Mouse (Mus musculus): ENCODE measurements around the gene Tmem237. TPM values are rescaled to one million over a fixed set of nuclear protein-coding genes. Genes with fewer than 3 reads are reported as not detected.
A peak's percentile ranks its signal among the peaks of the same experiment; 100 is the strongest.

The Tmem237 gene
- polyA plus RNA-seq, 1 experiment from 2014 or later = 43.3 TPM

GRCm38 (mm10) chr1:59102071-59102470 lies 18.1 kb downstream of the Tmem237 start:
- H3K4me2 ChIP-seq = no peak overlapping the region
- 88% methylated on average over 6 of the region's 6 CpGs for WGBS
- H3K9me3 ChIP-seq (ENCODE audit: low read depth, low read length) = no peaks in the 10 kb centered on the region
- no peaks in the 10 kb centered on the region for H3K4me1 ChIP-seq (ENCODE audit: insufficient read depth)
- H3K27ac ChIP-seq (ENCODE audit: low read depth) = no peak overlapping the region
- TF ChIP-seq CTCF (IDR thresholded peaks at IDR 0.05; ENCODE audit: low read depth) = no peak
- no peak overlapping the region for H3K9ac ChIP-seq
- peaks cover 34% of the 10 kb centered on the region for H3K36me3 ChIP-seq (ENCODE audit: insufficient read depth)
- H3K4me3 ChIP-seq (ENCODE audit: low read depth, low read length) = no peak overlapping the region
- no peak for ATAC-seq (ENCODE audit: insufficient read depth)
- DNase-seq = no peak
- no peaks in the 10 kb centered on the region for H3K27me3 ChIP-seq (ENCODE audit: insufficient read depth, low read length)

- Histone ChIP-seq H3K27me3 (ENCODE audit: insufficient read depth, low read length) (no peaks in the 10 kb centered on the region), H3K4me1 (ENCODE audit: insufficient read depth) (no peaks in the 10 kb centered on the region), H3K36me3 (ENCODE audit: insufficient read depth) (peaks cover 27% of the 10 kb centered on the region), H3K4me2 (no peak overlapping the region), H3K27ac (ENCODE audit: low read depth) (no peak overlapping the region), H3K9me3 (ENCODE audit: low read depth, low read length) (no peaks in the 10 kb centered on the region), H3K4me3 (ENCODE audit: low read depth, low read length) (no peak overlapping the region), H3K9ac (no peak overlapping the region)
- no peak for TF ChIP-seq CTCF (IDR thresholded peaks at IDR 0.05; ENCODE audit: low read depth)
- WGBS = 83% methylated on average over 5 of the region's 5 CpGs
- DNase-seq (no peak), ATAC-seq (ENCODE audit: insufficient read depth) (no peak)
Measured at GRCm38 (mm10) chr1:59101020-59101419, 19.2 kb downstream of the Tmem237 start.

GRCm38 (mm10) chr1:59094705-59095104 lies 25.5 kb downstream of the Tmem237 start, which contains the start of gene C2cd6:
Gene C2cd6 (minus strand): TSS chr1:59094900.
- H3K27ac ChIP-seq (ENCODE audit: low read depth) = no peak within 1 kb of the TSS
- H3K36me3 ChIP-seq (ENCODE audit: insufficient read depth) = 0 out of 2 replicates have a peak, but pooled peaks cover 3% of the 10 kb centered on the region
- H3K27me3 ChIP-seq (ENCODE audit: insufficient read depth, low read length) = no peaks in the 10 kb centered on the region
- H3K4me2 ChIP-seq = no peak within 1 kb of the TSS
- no peak within 1 kb of the TSS for H3K4me3 ChIP-seq (ENCODE audit: low read depth, low read length)
- TF ChIP-seq CTCF (IDR thresholded peaks at IDR 0.05; ENCODE audit: low read depth) = no peak
- 86% methylated on average over 19 of the region's 19 CpGs for WGBS
- no peaks in the 10 kb centered on the region for H3K9me3 ChIP-seq (ENCODE audit: low read depth, low read length)
- ATAC-seq (ENCODE audit: insufficient read depth) (no peak), DNase-seq (no peak)
- H3K9ac ChIP-seq = no peak within 1 kb of the TSS
- H3K4me1 ChIP-seq (ENCODE audit: insufficient read depth) = no peaks in the 10 kb centered on the region

DNA sequence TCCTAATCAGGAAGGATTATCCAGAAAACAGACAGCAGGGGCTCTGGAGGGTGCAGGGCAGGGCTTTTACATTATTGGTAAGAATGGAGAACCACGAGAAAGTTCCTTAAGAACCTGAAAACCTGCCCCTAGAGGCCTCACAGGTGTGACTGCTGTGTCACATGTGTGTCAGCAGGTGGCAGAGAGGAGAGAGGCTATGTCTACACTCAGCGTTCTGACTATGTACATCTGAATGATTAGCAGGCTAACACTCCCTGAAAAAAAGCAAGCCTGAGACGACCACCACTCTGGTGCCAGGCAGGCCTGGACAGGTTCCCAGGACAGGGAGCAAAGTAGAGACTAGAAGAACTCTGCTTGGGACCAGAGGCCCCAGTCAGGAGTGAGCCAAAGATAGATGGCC lies 49.3 kb downstream of the Tmem237 start:
- H3K9me3 ChIP-seq (ENCODE audit: low read depth, low read length) = no peaks in the 10 kb centered on the region
- H3K27me3 ChIP-seq (ENCODE audit: insufficient read depth, low read length) = no peaks in the 10 kb centered on the region
- H3K4me3 ChIP-seq (ENCODE audit: low read depth, low read length) = no peak overlapping the region
- H3K36me3 ChIP-seq (ENCODE audit: insufficient read depth) = no peaks in the 10 kb centered on the region
- DNase-seq (peak; percentile 7), ATAC-seq (ENCODE audit: insufficient read depth) (no peak)
- H3K4me1 ChIP-seq (ENCODE audit: insufficient read depth) = no peaks in the 10 kb centered on the region
- TF ChIP-seq CTCF (IDR thresholded peaks at IDR 0.05; ENCODE audit: low read depth) = peak; percentile 52
- no peak overlapping the region for H3K9ac ChIP-seq
- H3K27ac ChIP-seq (ENCODE audit: low read depth) = no peak overlapping the region
- 18% methylated on average over 3 of the region's 3 CpGs for WGBS
- H3K4me2 ChIP-seq = no peak overlapping the region

DNA sequence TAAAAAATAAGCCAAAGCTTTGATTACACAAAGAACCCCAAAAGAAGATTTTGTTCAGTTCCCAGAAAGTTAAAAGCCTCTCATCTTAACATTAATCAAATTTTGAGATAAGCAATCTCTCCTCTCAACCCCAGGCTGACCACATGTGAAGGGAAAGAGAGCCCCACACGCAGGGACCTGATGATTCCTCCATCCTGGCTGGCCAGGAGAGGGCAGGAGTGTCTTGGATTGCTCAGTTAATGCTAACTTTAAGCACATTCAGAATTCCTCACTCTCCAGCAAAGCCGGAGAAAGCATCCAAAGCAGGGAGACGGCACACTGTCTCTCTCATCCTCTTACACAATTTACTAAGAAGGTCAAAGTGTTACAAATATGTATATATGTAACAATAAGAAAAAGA lies 52.2 kb downstream of the Tmem237 start:
- 2% methylated on average over 3 of the region's 3 CpGs for WGBS
- peak; percentile 75 for TF ChIP-seq CTCF (IDR thresholded peaks at IDR 0.05; ENCODE audit: low read depth)
- Histone ChIP-seq H3K4me3 (ENCODE audit: low read depth, low read length) (no peak overlapping the region), H3K27ac (ENCODE audit: low read depth) (no peak overlapping the region), H3K4me1 (ENCODE audit: insufficient read depth) (no peaks in the 10 kb centered on the region), H3K27me3 (ENCODE audit: insufficient read depth, low read length) (no peaks in the 10 kb centered on the region), H3K4me2 (no peak overlapping the region), H3K9me3 (ENCODE audit: low read depth, low read length) (no peaks in the 10 kb centered on the region), H3K9ac (no peak overlapping the region), H3K36me3 (ENCODE audit: insufficient read depth) (no peaks in the 10 kb centered on the region)
- peak; percentile 81 for DNase-seq
- ATAC-seq (ENCODE audit: insufficient read depth) = no peak

- no peak overlapping the region for H3K27ac ChIP-seq (ENCODE audit: low read depth)
- no peaks in the 10 kb centered on the region for H3K9me3 ChIP-seq (ENCODE audit: low read depth, low read length)
- H3K9ac ChIP-seq = no peak overlapping the region
- H3K4me3 ChIP-seq (ENCODE audit: low read depth, low read length) = no peak overlapping the region
- no peaks in the 10 kb centered on the region for H3K4me1 ChIP-seq (ENCODE audit: insufficient read depth)
- no peaks in the 10 kb centered on the region for H3K27me3 ChIP-seq (ENCODE audit: insufficient read depth, low read length)
- WGBS = 59% methylated on average over 3 of the region's 3 CpGs
- TF ChIP-seq CTCF (IDR thresholded peaks at IDR 0.05; ENCODE audit: low read depth) = no peak
- no peaks in the 10 kb centered on the region for H3K36me3 ChIP-seq (ENCODE audit: insufficient read depth)
- H3K4me2 ChIP-seq = no peak overlapping the region
- DNase-seq (no peak), ATAC-seq (ENCODE audit: insufficient read depth) (no peak)
Measured at GRCm38 (mm10) chr1:59063697-59064096, 56.5 kb downstream of the Tmem237 start.

GRCm38 (mm10) chr1:59056955-59057354 lies 63.3 kb downstream of the Tmem237 start:
- no peaks in the 10 kb centered on the region for H3K27me3 ChIP-seq (ENCODE audit: insufficient read depth, low read length)
- no peak for DNase-seq
- no peak for ATAC-seq (ENCODE audit: insufficient read depth)
- no peaks in the 10 kb centered on the region for H3K36me3 ChIP-seq (ENCODE audit: insufficient read depth)
- 53% methylated on average over 2 of the region's 2 CpGs for WGBS
- H3K9me3 ChIP-seq (ENCODE audit: low read depth, low read length) = no peaks in the 10 kb centered on the region
- no peaks in the 10 kb centered on the region for H3K4me1 ChIP-seq (ENCODE audit: insufficient read depth)
- no peak overlapping the region for H3K27ac ChIP-seq (ENCODE audit: low read depth)
- no peak overlapping the region for H3K4me2 ChIP-seq
- no peak overlapping the region for H3K9ac ChIP-seq
- H3K4me3 ChIP-seq (ENCODE audit: low read depth, low read length) = no peak overlapping the region
- TF ChIP-seq CTCF (IDR thresholded peaks at IDR 0.05; ENCODE audit: low read depth) = no peak

GRCm38 (mm10) chr1:59051306-59051705 lies 68.9 kb downstream of the Tmem237 start:
- H3K4me3 ChIP-seq (ENCODE audit: low read depth, low read length) = no peak overlapping the region
- H3K4me1 ChIP-seq (ENCODE audit: insufficient read depth) = no peaks in the 10 kb centered on the region
- H3K27ac ChIP-seq (ENCODE audit: low read depth) = no peak overlapping the region
- no peak overlapping the region for H3K9ac ChIP-seq
- H3K4me2 ChIP-seq = no peak overlapping the region
- H3K36me3 ChIP-seq (ENCODE audit: insufficient read depth) = no peaks in the 10 kb centered on the region
- no peak for TF ChIP-seq CTCF (IDR thresholded peaks at IDR 0.05; ENCODE audit: low read depth)
- H3K9me3 ChIP-seq (ENCODE audit: low read depth, low read length) = no peaks in the 10 kb centered on the region
- no peaks in the 10 kb centered on the region for H3K27me3 ChIP-seq (ENCODE audit: insufficient read depth, low read length)
- DNase-seq (no peak), ATAC-seq (ENCODE audit: insufficient read depth) (no peak)
- WGBS = 45% methylated on average over 2 of the region's 2 CpGs

Other genes with a start within 250 kb of the Tmem237 start
- 15.4 and 16.6 TPM in 2 replicates for gene Trak2, start 147.0 kb downstream of the Tmem237 start, polyA plus RNA-seq (2014; fragmentation: Nextera tagmentation; extraction: Ambion mirVana)
- 23.7 and 25.9 TPM in 2 replicates for gene Stradb, start 146.9 kb downstream of the Tmem237 start, polyA plus RNA-seq (2014; fragmentation: Nextera tagmentation; extraction: Ambion mirVana)
- gene C2cd6, start 25.5 kb downstream of the Tmem237 start, polyA plus RNA-seq (2014; fragmentation: Nextera tagmentation; extraction: Ambion mirVana) = not detected in 2 replicates
- 0.09 and 0.11 TPM in 2 replicates for gene Mpp4, start 43.0 kb upstream of the Tmem237 start, polyA plus RNA-seq (2014; fragmentation: Nextera tagmentation; extraction: Ambion mirVana)
- 12.5 and 13.5 TPM in 2 replicates for gene Als2, start 116.8 kb upstream of the Tmem237 start, polyA plus RNA-seq (2014; fragmentation: Nextera tagmentation; extraction: Ambion mirVana)
- gene Cdk15, start 136.5 kb upstream of the Tmem237 start, polyA plus RNA-seq (2014; fragmentation: Nextera tagmentation; extraction: Ambion mirVana) = 0.16 TPM in 1 of 2 replicates, not detected in the other